ENCODE assay signal across 8 mouse cellular contexts in genomic region chr16:93884086-93884721, GRCm38 (mm10). TPM values are rescaled to one million over a fixed set of nuclear protein-coding genes. Genes with fewer than 3 reads are reported as not detected.
DNase-seq lines count a peak whose midpoint lies in the region; ATAC-seq and TF ChIP-seq lines count a peak whose summit lies in the region.

No protein-coding gene starts in this region.

- H3K4me3 ChIP-seq in left cerebral cortex, adult 2 months = peak overlapping the region; percentile 67
- peak overlapping the region; percentile 66 for H3K4me3 ChIP-seq in embryonic facial prominence, embryonic 11.5 days (ENCODE audit: low read depth, low read length)
- H3K4me3 ChIP-seq in neural tube, embryonic 13.5 days = peak overlapping the region; percentile 79

- no peaks in the 10 kb centered on the region for H3K9me3 ChIP-seq in embryonic facial prominence, embryonic 11.5 days (replicated peaks; ENCODE audit: control insufficient read depth, low read length)
- H3K9me3 ChIP-seq in neural tube, embryonic 13.5 days = no peaks in the 10 kb centered on the region

- H3K36me3 ChIP-seq in embryonic facial prominence, embryonic 11.5 days (replicated peaks; ENCODE audit: control insufficient read depth, insufficient read depth, low read depth, low read length) = no peaks in the 10 kb centered on the region; the same call in 1 of the 2 replicates
- H3K36me3 ChIP-seq in neural tube, embryonic 13.5 days = peaks cover 6% of the 10 kb centered on the region; the same call in 1 of the 2 replicates

- no peaks in the 10 kb centered on the region for H3K4me1 ChIP-seq in embryonic facial prominence, embryonic 11.5 days (ENCODE audit: control insufficient read depth, insufficient read depth, low read length)
- H3K4me1 ChIP-seq in neural tube, embryonic 13.5 days (replicated peaks) = peaks cover 14% of the 10 kb centered on the region; the same call in 1 of the 2 replicates

- H3K4me2 ChIP-seq in embryonic facial prominence, embryonic 11.5 days (ENCODE audit: low read depth, low read length) = peak overlapping the region; percentile 75
- H3K4me2 ChIP-seq in neural tube, embryonic 13.5 days = peak overlapping the region; percentile 97

- H3K9ac ChIP-seq in embryonic facial prominence, embryonic 11.5 days (replicated peaks; ENCODE audit: low read length) = peak overlapping the region; percentile 68
- H3K9ac ChIP-seq in neural tube, embryonic 13.5 days = peak overlapping the region; percentile 75

- H3K27me3 ChIP-seq in embryonic facial prominence, embryonic 11.5 days (ENCODE audit: control insufficient read depth, insufficient read depth, low read length) = no peaks in the 10 kb centered on the region
- H3K27me3 ChIP-seq in neural tube, embryonic 13.5 days = no peaks in the 10 kb centered on the region

- no peak for TF ChIP-seq CTCF in left cerebral cortex, adult 2 months (IDR thresholded peaks at IDR 0.05)

- under 1% methylated on average over 43 of the region's 43 CpGs for WGBS in embryonic facial prominence, embryonic 11.5 days
- under 1% methylated on average over 43 of the region's 43 CpGs for WGBS in neural tube, embryonic 13.5 days

- no peak for DNase-seq in left cerebral cortex, adult 2 months (ENCODE audit: extremely low spot score in 1 of 2, low spot score in 2 of 2)
- DNase-seq in left cerebral cortex, postnatal 14 days (ENCODE audit: low spot score in 2 of 2) = no peak
- peak; percentile 50 for DNase-seq in ZHBTc4 (ENCODE audit: low read depth, low spot score)
- peak; percentile 65 for DNase-seq in embryonic facial prominence, embryonic 11.5 days (ENCODE audit: low spot score)
- peak; percentile 37 for DNase-seq in liver
- DNase-seq in layer of hippocampus, adult 8-10 months (ENCODE audit: low spot score in 2 of 2) = no peak

- peak; percentile 63 for ATAC-seq in embryonic facial prominence, embryonic 11.5 days (replicated peaks; ENCODE audit: insufficient number of reproducible peaks, low FRiP score, low TSS enrichment, low read depth)
- peak; percentile 9 to 15; a peak in 2 of 4 replicates for ATAC-seq in hematopoietic stem cell, adult 5-6 weeks (replicated peaks in 1 of 2; ENCODE audit: insufficient read depth in 1 of 2, low FRiP score in 2 of 2, low TSS enrichment in 1 of 2, low read depth in 1 of 2, poor library complexity in 2 of 2, severe bottlenecking in 2 of 2)
- peak; percentile 25 for ATAC-seq in neural tube, embryonic 13.5 days (ENCODE audit: low read depth)

- intact Hi-C loops in left cerebral cortex, adult 2 months (cut with DNase I) = no loop called here
- intact Hi-C loops in left cerebral cortex, postnatal 14 days (cut with DNase I) = no loop called here

- no peak overlapping the region for H3K27ac ChIP-seq in left cerebral cortex, adult 2 months
- H3K27ac ChIP-seq in embryonic facial prominence, embryonic 11.5 days (replicated peaks; ENCODE audit: low read depth, low read length) = no peak overlapping the region
- H3K27ac ChIP-seq in neural tube, embryonic 13.5 days (replicated peaks) = no peak overlapping the region

RNA-seq across cellular contexts. Expression of gene Chaf1b, which starts 0.5 kb away (rescaled TPM):
- 1 to 10 TPM in 1 of 2 experiments, under 1 TPM in 1; 0.79 to 1.0 TPM for total RNA-seq in left cerebral cortex, adult 2 months (2021)
- total RNA-seq in left cerebral cortex, postnatal 14 days (2021) = under 1 TPM; 0.90 to 0.97 TPM
- polyA plus RNA-seq in embryonic facial prominence, embryonic 11.5 days (2014; fragmentation: Nextera tagmentation; extraction: Ambion mirVana) = 130 and 138 TPM in 2 replicates
- total RNA-seq in hematopoietic stem cell, adult 5-6 weeks (2017) = 73.0 and 76.6 TPM in 2 replicates
- polyA plus RNA-seq in neural tube, embryonic 13.5 days (2015; fragmentation: Nextera tagmentation; extraction: Ambion mirVana) = 16.4 and 22.0 TPM in 2 replicates
- 1 to 10 TPM in 2 of 4 experiments, under 1 TPM in 2; 0.18 to 1.5 (median 0.96) TPM for total RNA-seq in layer of hippocampus, adult 8-10 months (2022)

RNA-seq across cellular contexts. Expression of gene Morc3, which starts 52.3 kb away (rescaled TPM):
- total RNA-seq in left cerebral cortex, adult 2 months (2021) = 10 to 100 TPM; 24.5 to 24.7 TPM
- 10 to 100 TPM; 28.7 to 33.2 TPM for total RNA-seq in left cerebral cortex, postnatal 14 days (2021)
- polyA plus RNA-seq in embryonic facial prominence, embryonic 11.5 days (2014; fragmentation: Nextera tagmentation; extraction: Ambion mirVana) = 27.9 and 33.2 TPM in 2 replicates
- 202 and 204 TPM in 2 replicates for total RNA-seq in hematopoietic stem cell, adult 5-6 weeks (2017)
- 29.9 and 31.2 TPM in 2 replicates for polyA plus RNA-seq in neural tube, embryonic 13.5 days (2015; fragmentation: Nextera tagmentation; extraction: Ambion mirVana)
- total RNA-seq in layer of hippocampus, adult 8-10 months (2022) = 10 to 100 TPM; 29.2 to 48.5 (median 41.1) TPM

Comparison
In these comparisons a context has a peak if more than half of its experiments do, and no peak if none do; other contexts are left out.
1. DNase-seq: peak in ZHBTc4 (single experiment), embryonic facial prominence, embryonic 11.5 days (single experiment) and liver (single experiment); none in left cerebral cortex, adult 2 months (0 of 2), left cerebral cortex, postnatal 14 days (0 of 2) and layer of hippocampus, adult 8-10 months (0 of 2).
2. ATAC-seq: peak in every context shown above with its lines; median percentile 63 in embryonic facial prominence, embryonic 11.5 days; 25 in neural tube, embryonic 13.5 days; 12 in hematopoietic stem cell, adult 5-6 weeks.
3. RNA of gene Chaf1b, which starts 0.5 kb away (total RNA-seq): 73.0 to 76.6 TPM in hematopoietic stem cell, adult 5-6 weeks; 0.18 to 1.5 TPM in layer of hippocampus, adult 8-10 months, 0.79 to 1.0 TPM in left cerebral cortex, adult 2 months and 0.90 to 0.97 TPM in left cerebral cortex, postnatal 14 days; every median in the first group is over 10 times any median in the second.
4. Peak in every context shown above with its lines, with median percentiles within 50 percentile points of each other: H3K4me3 ChIP-seq.